Mouse (Mus musculus) forebrain, embryonic 14.5 days (tissue): ENCODE results near the gene Cpe. TPM values are rescaled to one million over a fixed set of nuclear protein-coding genes. Genes with fewer than 3 reads are reported as not detected.

ENCODE experiments used
- ATAC-seq: fragments of 200-750 bp; cut with Nextera tagmentation; 2 replicates; pipeline ENCODE4 v1.8.0; 2017; ENCODE audit warnings: mild to moderate bottlenecking, moderate library complexity
- DNase-seq: peaks from one replicate; pipeline ENCODE4 v3.0.0-alpha.2; 2015; ENCODE audit warnings: low spot score
- H3K27ac ChIP-seq: fragments of 300-500 bp; sonication (generic); 2 replicates; pipeline ENCODE4 v1.5.1; 2014; ENCODE audit warnings: low read depth, mild to moderate bottlenecking, control low read depth, low read length, moderate library complexity
- H3K27me3 ChIP-seq: fragments of 300-500 bp; sonication (generic); replicated peaks from 2 replicates; pipeline ENCODE4 v1.6.1; 2014; ENCODE audit warnings: low read length, control low read depth, mixed read lengths; ENCODE audit not compliant: control insufficient read depth, insufficient read depth
- H3K36me3 ChIP-seq: fragments of 300-500 bp; sonication (generic); 2 replicates; pipeline ENCODE4 v1.6.1; 2014; ENCODE audit warnings: low read length, control low read depth; ENCODE audit not compliant: control insufficient read depth, insufficient read depth
- H3K4me1 ChIP-seq: fragments of 300-500 bp; sonication (generic); 2 replicates; pipeline ENCODE4 v1.6.1; 2014; ENCODE audit warnings: antibody characterized with exemption, low read length, control low read depth; ENCODE audit not compliant: control insufficient read depth, insufficient read depth
- H3K4me2 ChIP-seq: fragments of 300-500 bp; sonication (generic); 2 replicates; pipeline ENCODE4 v1.6.1; 2014; ENCODE audit warnings: mild to moderate bottlenecking, control low read depth, low read length
- H3K4me3 ChIP-seq: fragments of 300-500 bp; sonication (generic); 2 replicates; pipeline ENCODE4 v1.5.1; 2014; ENCODE audit warnings: low read depth, low read length, control low read depth
- H3K9ac ChIP-seq: fragments of 300-500 bp; sonication (generic); 2 replicates; pipeline ENCODE4 v1.6.1; 2014; ENCODE audit warnings: mild to moderate bottlenecking, low read length, control low read depth, moderate library complexity
- H3K9me3 ChIP-seq: fragments of 300-500 bp; sonication (generic); replicated peaks from 2 replicates; pipeline ENCODE4 v1.6.1; 2016; ENCODE audit warnings: low read length, control low read depth, mixed read lengths; ENCODE audit not compliant: control insufficient read depth
- WGBS: fragments of 180-500 bp; shearing (Covaris S2); extraction: QIAGEN DNeasy Blood & Tissue Kit; methylation state at CpG from one replicate; pipeline ENCODE4 v1.1.7; 2014; 5-methylcytosine and 5-hydroxymethylcytosine counted together
- polyA plus RNA-seq: library from polyadenylated mRNA; unstranded; fragments of >200 nt; fragmentation: Nextera tagmentation; extraction: Ambion mirVana; gene quantifications from 2 replicates; pipeline ENCODE4 v1.2.1, GENCODE M21; 2014

The Cpe gene
- polyA plus RNA-seq, 1 experiment from 2014 or later, result 438 TPM

DNA sequence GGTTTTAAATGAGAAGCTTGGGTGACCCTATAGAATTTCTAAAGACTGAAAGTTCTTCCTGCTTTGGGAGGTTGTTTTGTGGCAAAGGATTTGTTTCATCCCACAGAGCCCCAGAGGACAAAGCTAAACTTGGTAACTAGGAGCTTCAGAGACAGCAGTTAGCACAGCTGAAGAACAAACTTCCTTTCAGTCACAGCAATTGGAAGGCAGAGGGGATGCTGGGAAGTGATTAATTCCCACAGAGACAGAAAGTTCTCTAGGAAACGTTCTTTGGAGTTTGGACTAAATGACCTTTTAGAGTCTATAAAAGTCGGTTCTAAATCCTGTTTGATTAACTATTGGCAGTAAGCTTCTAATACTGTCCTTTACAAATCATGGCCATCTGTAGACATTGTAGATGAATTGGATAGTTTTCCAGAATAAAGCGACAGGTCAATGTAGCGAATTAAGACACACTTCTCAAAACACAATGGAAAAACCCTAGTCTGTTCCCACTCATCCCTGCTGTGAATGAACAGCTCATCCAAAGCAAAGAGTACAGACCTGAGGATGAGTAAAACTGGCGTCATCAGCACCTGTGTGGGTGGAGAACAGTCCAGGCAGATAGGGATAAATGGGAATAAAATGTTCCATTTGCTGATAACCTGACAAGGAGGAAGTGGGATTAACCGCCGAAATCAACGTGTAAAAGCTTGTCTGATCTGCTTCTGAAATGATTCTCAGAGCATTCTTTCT, 58.6 kb downstream of the Cpe start:
- WGBS, result 70% methylated on average over 8 of the region's 8 CpGs
- no peaks in the 10 kb centered on the region for H3K9me3 ChIP-seq

DNA sequence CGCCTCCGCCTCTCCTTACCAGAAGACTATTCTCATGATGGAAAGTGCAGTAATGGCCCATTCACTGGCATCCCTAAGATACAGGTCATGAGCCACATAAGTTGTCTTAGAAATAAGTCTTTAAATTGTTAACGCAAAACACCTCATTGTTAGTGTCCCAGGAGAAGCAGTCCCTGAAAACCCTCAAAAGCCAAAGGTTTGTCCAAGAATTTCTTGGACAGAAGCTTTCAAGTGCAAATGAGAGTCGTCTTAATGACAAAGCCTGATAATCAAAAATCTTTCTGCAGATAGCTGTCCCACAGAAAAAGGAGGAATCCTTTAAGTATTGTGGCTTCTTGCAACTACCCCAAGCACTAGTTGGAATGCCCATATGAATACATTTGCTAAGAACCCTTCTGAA, 60.7 kb downstream of the Cpe start:
- DNase-seq (no peak), ATAC-seq (no peak)
- H3K4me3 ChIP-seq, result no peak overlapping the region
- no peaks in the 10 kb centered on the region for H3K36me3 ChIP-seq
- no peaks in the 10 kb centered on the region; the same call in 1 of the 2 replicates for H3K9me3 ChIP-seq
- no peak overlapping the region for H3K27ac ChIP-seq
- no peak overlapping the region for H3K9ac ChIP-seq
- no peak overlapping the region for H3K4me2 ChIP-seq
- peaks cover 4% of the 10 kb centered on the region; the same call in 1 of the 2 replicates for H3K4me1 ChIP-seq
- H3K27me3 ChIP-seq, result no peaks in the 10 kb centered on the region
- 86% methylated on average over 4 of the region's 4 CpGs for WGBS

More for the DNA sequence above, 58.6 kb downstream of the Cpe start:
- no peak overlapping the region for H3K4me2 ChIP-seq
- no peak overlapping the region for H3K27ac ChIP-seq
- no peaks in the 10 kb centered on the region for H3K36me3 ChIP-seq
- H3K9ac ChIP-seq, result no peak overlapping the region
- no peak for ATAC-seq
- peaks cover 2% of the 10 kb centered on the region; the same call in 1 of the 2 replicates for H3K4me1 ChIP-seq
- H3K4me3 ChIP-seq, result no peak overlapping the region
- no peaks in the 10 kb centered on the region for H3K27me3 ChIP-seq
- no peak for DNase-seq

DNA sequence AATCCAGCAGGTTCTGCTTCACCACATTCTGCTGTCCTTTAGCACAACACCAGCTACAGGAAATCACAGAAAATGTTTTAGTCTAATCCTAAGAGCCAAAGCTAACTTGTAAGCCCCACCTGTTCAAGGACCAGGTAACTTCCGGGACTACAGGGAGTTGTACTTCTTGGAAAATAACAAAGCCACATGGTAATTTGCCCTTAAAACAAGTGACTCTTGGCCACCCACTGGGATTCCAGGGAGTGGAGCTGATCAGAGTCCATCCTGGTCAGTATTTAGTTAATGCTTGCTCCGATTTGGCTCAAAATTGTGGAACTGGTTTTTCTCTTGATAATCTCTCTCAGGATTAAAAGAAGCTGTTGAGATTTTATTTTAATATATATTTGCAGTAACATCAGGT, 61.1 kb downstream of the Cpe start:
- Histone ChIP-seq H3K9ac (no peak overlapping the region), H3K36me3 (no peaks in the 10 kb centered on the region), H3K4me2 (no peak overlapping the region), H3K4me3 (no peak overlapping the region), H3K27me3 (no peaks in the 10 kb centered on the region), H3K9me3 (no peaks in the 10 kb centered on the region; the same call in 1 of the 2 replicates), H3K27ac (no peak overlapping the region), H3K4me1 (peaks cover 4% of the 10 kb centered on the region; the same call in 1 of the 2 replicates)
- no peak for ATAC-seq
- WGBS, result 77% methylated on average over 2 of the region's 2 CpGs
- no peak for DNase-seq

DNA sequence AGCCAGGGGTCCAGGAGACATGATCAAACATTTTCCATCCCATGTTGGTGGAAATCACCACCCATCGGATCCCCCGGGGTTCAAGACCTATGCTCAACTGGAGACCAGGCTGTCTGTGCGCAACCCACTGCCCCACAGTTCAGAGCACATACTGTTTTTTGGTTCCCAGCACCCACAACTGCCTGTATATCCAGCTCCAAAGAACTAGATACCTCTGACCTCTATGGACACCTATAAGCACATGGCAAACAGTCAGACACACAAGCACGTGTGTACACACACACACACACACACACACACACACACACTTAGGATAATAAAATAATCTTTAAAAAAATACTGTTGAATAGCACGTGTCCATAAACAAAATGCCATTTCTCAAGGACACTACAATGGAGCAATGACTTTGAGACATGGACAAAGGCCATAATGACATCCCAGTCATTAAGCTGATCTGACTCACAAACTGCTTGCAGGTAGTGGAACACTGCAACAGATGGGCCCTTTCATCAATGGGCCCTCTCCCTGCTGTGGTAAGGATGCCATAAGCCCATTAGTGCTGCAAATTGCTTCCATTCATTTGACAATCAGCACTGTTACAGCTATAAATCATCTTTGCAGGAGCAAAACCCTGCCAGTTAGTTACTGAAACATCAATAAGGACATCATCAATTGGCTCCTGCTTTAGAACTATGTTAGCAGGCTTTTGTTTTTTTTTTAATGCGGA, 63.7 kb downstream of the Cpe start:
- ATAC-seq (peak; percentile 78), DNase-seq (peak; percentile 68)
- Histone ChIP-seq H3K36me3 (no peaks in the 10 kb centered on the region), H3K9me3 (no peaks in the 10 kb centered on the region; the same call in 1 of the 2 replicates), H3K4me3 (no peak overlapping the region), H3K4me1 (peaks cover 10% of the 10 kb centered on the region; the same call in 1 of the 2 replicates), H3K27me3 (no peaks in the 10 kb centered on the region), H3K4me2 (no peak overlapping the region), H3K9ac (no peak overlapping the region), H3K27ac (no peak overlapping the region)
- 64% methylated on average over 6 of the region's 6 CpGs for WGBS

DNA sequence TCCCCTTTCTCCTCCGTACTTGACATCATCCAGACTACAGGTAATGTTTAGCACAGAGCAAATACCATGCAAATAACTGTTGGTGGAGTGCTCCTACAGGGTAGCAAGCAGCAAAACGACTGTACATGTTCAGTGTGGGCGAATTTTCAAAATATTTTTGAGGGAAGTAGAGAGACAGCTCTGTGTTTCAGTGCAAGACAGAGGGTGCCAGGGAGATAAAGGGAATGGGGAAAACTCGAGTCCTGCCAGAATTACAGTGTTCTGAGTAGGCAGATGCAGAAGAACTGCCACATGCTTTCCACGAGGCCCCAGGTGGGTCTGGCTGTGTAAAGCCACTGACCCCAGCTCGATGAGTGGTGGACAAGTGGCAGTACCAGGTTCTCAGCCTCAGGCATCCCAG, 64.8 kb downstream of the Cpe start:
- 93% methylated on average over 6 of the region's 6 CpGs for WGBS
- H3K27ac ChIP-seq, result no peak overlapping the region
- H3K4me3 ChIP-seq, result no peak overlapping the region
- H3K9me3 ChIP-seq, result no peaks in the 10 kb centered on the region; the same call in 1 of the 2 replicates
- H3K27me3 ChIP-seq, result no peaks in the 10 kb centered on the region
- no peak for ATAC-seq
- H3K9ac ChIP-seq, result no peak overlapping the region
- peaks cover 10% of the 10 kb centered on the region; the same call in 1 of the 2 replicates for H3K4me1 ChIP-seq
- DNase-seq, result no peak
- H3K4me2 ChIP-seq, result no peak overlapping the region
- no peaks in the 10 kb centered on the region for H3K36me3 ChIP-seq

DNA sequence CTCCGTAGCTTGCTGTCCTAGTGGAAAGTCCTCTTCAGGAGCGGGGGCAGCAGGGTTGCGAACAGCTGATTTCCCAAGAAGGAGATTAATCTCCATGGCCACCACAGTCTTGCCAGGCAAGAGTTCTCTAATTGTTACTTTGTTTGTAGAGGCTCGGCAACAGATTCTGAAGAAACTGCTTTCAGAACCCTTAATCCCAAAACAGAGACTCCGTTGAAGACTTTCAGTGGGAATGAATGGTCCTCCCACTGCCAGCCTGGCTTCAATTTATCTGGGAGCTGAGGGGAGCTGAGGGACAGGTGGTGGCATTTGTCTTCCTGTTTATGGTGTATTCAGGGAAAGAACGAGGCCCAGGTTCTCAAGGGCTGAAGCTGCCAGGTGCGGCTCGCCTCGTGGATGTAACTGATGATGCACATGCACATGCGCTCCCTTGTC, 68.2 kb downstream of the Cpe start:
- no peaks in the 10 kb centered on the region; the same call in 1 of the 2 replicates for H3K9me3 ChIP-seq
- H3K4me2 ChIP-seq, result no peak overlapping the region
- H3K27me3 ChIP-seq, result no peaks in the 10 kb centered on the region
- H3K4me1 ChIP-seq, result peaks cover 10% of the 10 kb centered on the region; the same call in 1 of the 2 replicates
- H3K9ac ChIP-seq, result no peak overlapping the region
- DNase-seq, result peak; percentile 41
- ATAC-seq, result no peak
- no peak overlapping the region for H3K27ac ChIP-seq
- no peaks in the 10 kb centered on the region for H3K36me3 ChIP-seq
- no peak overlapping the region for H3K4me3 ChIP-seq
- WGBS, result 22% methylated on average over 10 of the region's 10 CpGs

DNA sequence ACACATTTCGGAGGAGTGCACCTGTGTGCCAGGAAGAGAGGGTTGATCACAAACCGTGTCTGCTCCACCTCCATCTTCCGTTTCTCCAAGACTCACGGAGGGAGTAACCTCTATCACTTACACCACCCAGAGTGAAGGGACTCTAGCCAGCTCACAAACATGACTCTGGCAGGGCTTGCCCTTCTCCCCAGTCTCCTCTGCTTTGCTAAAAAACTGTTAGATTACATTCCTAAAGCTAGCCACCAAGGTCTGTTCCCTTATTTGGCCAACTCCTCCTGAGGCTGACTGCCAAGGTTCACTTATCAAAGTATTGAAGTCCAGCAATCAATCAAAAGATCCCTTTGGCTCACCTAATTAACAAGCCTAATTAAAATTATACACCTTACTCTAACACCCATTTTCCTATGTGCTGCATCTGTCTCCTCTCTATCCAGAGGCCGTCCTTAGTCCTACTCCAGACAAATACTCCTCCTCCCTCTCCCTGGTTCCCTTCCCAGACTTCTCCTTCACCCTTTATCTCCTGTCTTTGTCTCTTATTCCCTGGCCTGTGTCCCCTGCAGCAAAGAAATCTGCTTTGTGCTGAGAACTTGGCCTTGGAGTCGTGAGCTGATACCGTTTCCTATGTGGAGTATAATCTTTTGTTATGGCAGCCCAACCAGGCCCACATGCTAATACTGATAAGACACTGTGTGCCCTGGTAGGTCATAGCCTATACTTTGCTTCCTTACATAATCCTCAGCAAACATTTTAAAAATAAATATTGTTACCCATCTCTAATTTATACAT, 72.3 kb downstream of the Cpe start:
- DNase-seq (peak; percentile 40), ATAC-seq (peak; percentile 14; the same call in 1 of the 2 replicates)
- H3K27ac ChIP-seq, result no peak overlapping the region

DNA sequence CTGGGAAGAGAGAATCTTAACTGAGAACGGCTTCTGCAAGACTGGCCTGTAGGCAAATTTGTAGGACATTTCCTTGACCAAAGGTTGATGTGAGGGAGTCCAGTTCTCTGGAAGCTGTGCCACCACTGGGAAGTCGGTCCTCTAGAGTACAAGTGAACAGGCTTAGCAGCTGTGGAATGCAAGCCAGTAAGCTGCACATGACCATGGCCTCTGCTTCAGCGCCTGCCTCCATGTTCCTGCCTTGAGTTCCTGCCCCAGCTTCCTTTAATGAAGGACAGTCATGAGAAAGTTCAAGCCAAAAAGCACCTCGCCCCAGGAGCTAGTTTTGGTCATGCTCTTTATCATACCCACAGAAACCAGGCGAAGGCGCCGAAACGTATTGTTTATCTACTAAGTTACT, 73.2 kb downstream of the Cpe start:
- ATAC-seq, result no peak
- Histone ChIP-seq H3K4me1 (peaks cover under 1% of the 10 kb centered on the region; the same call in 1 of the 2 replicates), H3K9ac (no peak overlapping the region), H3K9me3 (no peaks in the 10 kb centered on the region), H3K4me3 (no peak overlapping the region), H3K4me2 (no peak overlapping the region), H3K27me3 (no peaks in the 10 kb centered on the region), H3K27ac (no peak overlapping the region), H3K36me3 (peaks cover 25% of the 10 kb centered on the region)
- DNase-seq, result no peak
- WGBS, result 96% methylated on average over 8 of the region's 8 CpGs

More for the DNA sequence above, 72.3 kb downstream of the Cpe start:
- peaks cover 18% of the 10 kb centered on the region for H3K36me3 ChIP-seq
- peaks cover 6% of the 10 kb centered on the region; the same call in 1 of the 2 replicates for H3K4me1 ChIP-seq
- no peaks in the 10 kb centered on the region for H3K27me3 ChIP-seq
- 43% methylated on average over 7 of the region's 7 CpGs for WGBS
- no peaks in the 10 kb centered on the region for H3K9me3 ChIP-seq
- no peak overlapping the region for H3K4me3 ChIP-seq
- H3K4me2 ChIP-seq, result no peak overlapping the region
- no peak overlapping the region for H3K9ac ChIP-seq
